Mouse (Mus musculus): ENCODE measurements around the gene Adgrv1. TPM values are rescaled to one million over a fixed set of nuclear protein-coding genes. Genes with fewer than 3 reads are reported as not detected.

Adgrv1 gene
- polyA plus RNA-seq, 1 experiment from 2014 or later: 2.8 TPM

DNA sequence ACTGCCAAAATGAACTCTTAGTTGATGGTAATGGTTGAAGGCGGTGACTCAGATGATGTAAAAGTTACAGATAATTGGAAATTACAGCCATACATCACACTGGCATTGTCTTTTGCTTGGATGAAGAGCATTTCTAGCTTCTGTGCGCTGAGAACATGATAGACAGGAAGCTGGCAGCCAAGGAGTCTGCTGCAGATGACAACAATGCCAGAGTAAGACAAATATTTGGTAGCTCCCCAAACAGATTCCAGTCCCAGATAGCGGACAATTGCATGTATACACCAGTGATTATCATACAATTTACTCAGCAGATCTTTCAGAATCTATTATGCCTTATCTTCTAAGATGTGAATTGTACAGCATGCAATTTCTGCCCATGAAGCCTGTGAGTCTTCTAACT is 409.2 kb downstream of the Adgrv1 start:
- Histone ChIP-seq H3K9ac (no peak overlapping the region), H3K4me2 (no peak overlapping the region), H3K27me3 (no peaks in the 10 kb centered on the region), H3K36me3 (no peaks in the 10 kb centered on the region), H3K9me3 (no peaks in the 10 kb centered on the region), H3K27ac (no peak overlapping the region), H3K4me1 (no peaks in the 10 kb centered on the region), H3K4me3 (no peak overlapping the region)
- ATAC-seq (ENCODE audit: insufficient number of reproducible peaks, insufficient read depth, low FRiP score, low TSS enrichment, low read depth): no peak
- 83% methylated on average over 3 of the region's 3 CpGs for WGBS

DNA sequence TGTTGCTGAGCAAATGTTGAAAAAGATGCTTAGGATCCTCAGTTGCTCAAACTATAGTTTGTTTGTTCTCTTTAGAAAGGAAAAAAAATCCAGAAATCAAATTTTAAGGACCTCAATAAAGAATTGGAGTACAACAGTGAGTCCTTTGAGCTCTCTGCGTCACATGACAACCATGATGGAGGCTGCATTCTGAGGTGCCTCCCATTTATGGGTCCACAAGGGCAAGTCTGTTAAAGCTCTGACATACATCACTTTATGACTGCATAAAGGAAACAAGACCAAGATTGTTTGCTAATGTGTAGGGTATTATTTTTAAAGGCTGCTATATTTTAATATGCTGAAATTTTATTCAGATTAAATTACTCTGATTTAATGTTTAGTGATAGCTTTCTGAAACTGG is 410.6 kb downstream of the Adgrv1 start:
- Histone ChIP-seq H3K36me3 (no peaks in the 10 kb centered on the region), H3K27ac (no peak overlapping the region), H3K9ac (no peak overlapping the region), H3K4me1 (no peaks in the 10 kb centered on the region), H3K9me3 (no peaks in the 10 kb centered on the region), H3K27me3 (no peaks in the 10 kb centered on the region), H3K4me2 (no peak overlapping the region), H3K4me3 (no peak overlapping the region)
- WGBS: 86% methylated on average over 1 of the region's 1 CpGs
- no peak for ATAC-seq (ENCODE audit: insufficient number of reproducible peaks, insufficient read depth, low FRiP score, low TSS enrichment, low read depth)

DNA sequence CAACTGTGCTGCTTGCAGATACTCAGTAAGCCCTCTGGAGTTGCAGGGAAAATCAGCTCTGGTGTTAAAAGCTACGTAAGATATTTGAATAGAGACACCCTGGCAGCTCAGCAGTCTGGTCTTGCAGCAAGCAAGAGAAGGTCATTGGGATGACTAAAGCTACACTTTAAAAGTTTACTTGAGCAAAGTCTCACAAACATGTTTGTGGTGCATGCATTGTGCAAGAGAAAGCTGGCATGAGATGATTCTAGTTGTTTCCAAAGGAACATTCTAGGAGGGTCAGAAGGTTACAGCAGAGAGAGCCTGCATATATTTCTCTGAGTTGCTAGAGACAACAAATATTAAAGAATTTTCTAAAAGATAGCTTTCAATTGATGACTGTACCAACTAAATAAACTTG is 421.5 kb downstream of the Adgrv1 start:
- H3K9me3 ChIP-seq: no peaks in the 10 kb centered on the region
- H3K9ac ChIP-seq: no peak overlapping the region
- H3K4me2 ChIP-seq: no peak overlapping the region
- no peaks in the 10 kb centered on the region for H3K4me1 ChIP-seq
- no peak overlapping the region for H3K27ac ChIP-seq
- no peak overlapping the region for H3K4me3 ChIP-seq
- no peaks in the 10 kb centered on the region for H3K36me3 ChIP-seq
- no peak for ATAC-seq (ENCODE audit: insufficient number of reproducible peaks, insufficient read depth, low FRiP score, low TSS enrichment, low read depth)
- H3K27me3 ChIP-seq: no peaks in the 10 kb centered on the region
- 74% methylated on average over 1 of the region's 1 CpGs for WGBS

DNA sequence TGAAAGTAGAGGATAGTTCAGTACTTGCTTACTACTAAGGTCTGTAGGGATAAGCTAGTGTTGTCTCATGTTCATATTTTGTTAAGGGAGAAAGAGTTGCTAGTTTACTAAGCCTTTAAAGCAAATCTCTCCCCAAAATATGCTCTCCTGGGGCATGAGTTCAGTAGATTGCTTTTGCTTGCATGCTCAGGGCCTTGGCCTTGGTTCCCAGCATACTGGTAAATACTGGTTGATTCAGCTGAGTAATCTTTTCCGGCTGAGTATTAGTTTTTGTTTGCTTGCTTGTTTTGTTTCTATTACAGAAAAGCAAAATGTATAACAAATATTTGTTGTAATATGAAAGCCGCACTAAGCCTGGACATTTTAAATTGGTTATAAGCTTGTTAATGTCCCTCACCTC is 422.4 kb downstream of the Adgrv1 start:
- ATAC-seq (ENCODE audit: insufficient number of reproducible peaks, insufficient read depth, low FRiP score, low TSS enrichment, low read depth): no peak
- no peaks in the 10 kb centered on the region for H3K27me3 ChIP-seq
- H3K4me2 ChIP-seq: no peak overlapping the region
- H3K9ac ChIP-seq: no peak overlapping the region
- H3K9me3 ChIP-seq: no peaks in the 10 kb centered on the region
- no peaks in the 10 kb centered on the region for H3K4me1 ChIP-seq
- H3K36me3 ChIP-seq: no peaks in the 10 kb centered on the region
- no peak overlapping the region for H3K27ac ChIP-seq
- WGBS: 87% methylated on average over 2 of the region's 2 CpGs
- H3K4me3 ChIP-seq: no peak overlapping the region

DNA sequence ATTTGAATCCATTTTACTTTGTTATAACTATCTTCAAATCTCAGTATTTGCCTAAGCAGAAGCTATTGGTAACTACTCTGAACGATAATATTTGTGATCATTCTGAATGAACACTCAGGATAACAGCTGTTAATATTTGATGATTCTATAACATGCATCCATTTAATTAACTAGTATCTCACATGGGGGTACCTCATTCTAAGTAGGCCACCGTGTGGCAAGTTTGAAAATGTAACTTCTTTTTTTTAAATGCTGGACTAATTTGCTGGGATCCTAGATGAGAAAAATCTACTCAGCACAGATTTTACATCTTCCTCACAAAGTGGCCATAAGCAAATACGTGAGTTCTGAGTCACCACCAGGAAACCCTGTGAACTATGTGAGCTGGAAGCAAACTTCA is 423.1 kb downstream of the Adgrv1 start:
- no peak overlapping the region for H3K27ac ChIP-seq
- no peaks in the 10 kb centered on the region for H3K27me3 ChIP-seq
- no peaks in the 10 kb centered on the region for H3K9me3 ChIP-seq
- ATAC-seq (ENCODE audit: insufficient number of reproducible peaks, insufficient read depth, low FRiP score, low TSS enrichment, low read depth): no peak
- no peak overlapping the region for H3K4me2 ChIP-seq
- H3K9ac ChIP-seq: no peak overlapping the region
- no peaks in the 10 kb centered on the region for H3K36me3 ChIP-seq
- no peak overlapping the region for H3K4me3 ChIP-seq
- H3K4me1 ChIP-seq: no peaks in the 10 kb centered on the region
- WGBS: 76% methylated on average over 3 of the region's 3 CpGs

DNA sequence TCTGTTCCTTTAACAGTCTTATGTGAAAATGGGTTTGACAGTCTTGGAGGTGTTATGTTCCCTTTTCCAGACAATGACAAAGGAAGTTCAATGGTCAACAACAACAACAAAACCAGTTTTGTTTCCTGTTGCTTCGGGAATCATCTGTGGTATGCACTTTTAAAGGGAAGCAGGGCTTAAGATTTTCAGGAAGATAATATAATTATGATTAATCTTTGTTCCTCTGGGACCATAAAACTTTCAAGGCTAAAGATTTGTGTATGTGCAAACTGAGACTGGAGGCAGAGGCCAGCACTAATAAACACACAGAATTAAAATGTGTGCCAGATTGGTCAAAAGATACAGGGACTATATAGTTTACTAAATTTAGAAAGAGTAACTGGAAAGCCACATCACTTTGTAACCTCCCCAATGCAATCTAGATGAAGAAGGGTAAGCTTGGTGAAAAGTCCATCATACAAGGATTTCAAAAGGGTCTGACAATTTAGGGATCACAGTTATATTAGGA is 424.8 kb downstream of the Adgrv1 start:
- no peaks in the 10 kb centered on the region for H3K4me1 ChIP-seq
- H3K9ac ChIP-seq: no peak overlapping the region
- H3K36me3 ChIP-seq: no peaks in the 10 kb centered on the region
- H3K27ac ChIP-seq: no peak overlapping the region
- no peaks in the 10 kb centered on the region for H3K9me3 ChIP-seq
- H3K27me3 ChIP-seq: no peaks in the 10 kb centered on the region
- no peak for ATAC-seq (ENCODE audit: insufficient number of reproducible peaks, insufficient read depth, low FRiP score, low TSS enrichment, low read depth)
- no peak overlapping the region for H3K4me2 ChIP-seq
- no peak overlapping the region for H3K4me3 ChIP-seq
- WGBS: 52% methylated on average over 1 of the region's 1 CpGs

DNA sequence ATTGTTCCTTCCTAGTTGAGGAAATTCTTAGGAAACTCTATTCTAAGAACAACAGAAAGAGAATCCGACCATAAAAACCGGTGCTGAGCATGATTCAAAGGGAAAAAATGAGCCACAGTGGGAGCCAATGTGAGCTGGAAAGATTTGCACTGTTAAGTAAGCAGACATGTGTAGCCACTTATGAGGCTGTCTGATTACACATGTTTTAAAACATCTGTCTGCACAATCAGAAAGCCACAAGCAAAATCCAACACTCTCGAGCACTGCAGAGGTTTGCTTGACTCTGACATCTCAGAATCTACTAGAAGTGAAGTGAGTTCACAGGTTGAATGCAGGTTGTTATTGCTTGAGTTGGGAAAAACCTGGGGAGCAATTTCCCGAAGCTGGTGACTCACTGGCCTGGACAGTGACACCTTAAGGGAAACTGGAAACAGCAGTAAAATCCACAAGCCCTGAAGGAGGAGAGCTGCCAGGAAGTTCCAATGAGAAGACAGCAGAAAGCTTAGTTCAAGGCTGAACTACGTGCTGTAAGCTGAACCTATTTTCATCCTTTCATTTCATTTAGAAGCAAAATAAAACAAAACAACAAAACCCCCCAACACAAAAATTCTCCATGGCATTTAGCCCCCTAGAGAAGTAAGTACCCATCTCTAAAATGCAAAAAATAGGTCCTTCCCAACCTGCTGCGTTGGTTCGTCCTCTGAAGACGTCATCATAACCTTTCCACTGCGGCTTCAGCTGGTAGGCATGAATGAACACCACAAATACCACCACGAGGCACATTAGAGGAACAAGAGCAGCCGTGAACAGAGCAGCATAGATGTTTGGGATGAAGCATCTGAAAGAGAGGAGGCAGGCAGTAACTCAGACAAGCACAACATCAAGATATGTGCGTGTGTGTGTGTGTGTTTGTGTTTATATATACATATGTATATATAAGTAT is 450.7 kb downstream of the Adgrv1 start:
- peaks cover 18% of the 10 kb centered on the region for H3K4me1 ChIP-seq
- H3K4me3 ChIP-seq: no peak overlapping the region
- H3K36me3 ChIP-seq: no peaks in the 10 kb centered on the region
- ATAC-seq (ENCODE audit: insufficient number of reproducible peaks, insufficient read depth, low FRiP score, low TSS enrichment, low read depth): no peak; the same call in 1 of the 2 replicates
- H3K4me2 ChIP-seq: no peak overlapping the region
- 61% methylated on average over 12 of the region's 12 CpGs for WGBS
- H3K9me3 ChIP-seq: no peaks in the 10 kb centered on the region
- H3K9ac ChIP-seq: no peak overlapping the region
- no peaks in the 10 kb centered on the region for H3K27me3 ChIP-seq
- H3K27ac ChIP-seq: 0 out of 2 replicates have a peak overlapping the region, but pooled peaks have one; percentile 22

DNA sequence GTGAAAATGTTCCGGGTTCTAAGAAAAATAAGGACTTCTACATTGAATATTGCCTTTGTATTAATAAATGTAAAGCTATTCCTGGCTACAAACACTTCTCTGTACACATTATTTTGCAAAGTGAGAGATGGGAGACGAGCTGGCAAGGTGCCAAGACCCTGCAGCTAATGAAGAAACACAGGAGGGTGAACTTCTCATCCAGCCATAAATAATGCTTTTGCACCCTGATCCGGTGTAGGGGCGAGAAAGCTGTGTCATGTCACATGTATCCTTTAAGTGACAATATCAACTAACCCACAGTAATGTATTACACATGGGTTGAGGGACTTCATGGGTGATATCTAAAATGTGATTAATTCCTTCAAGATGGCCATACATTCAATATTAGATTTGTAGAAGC is 451.5 kb downstream of the Adgrv1 start:
- Histone ChIP-seq H3K9me3 (no peaks in the 10 kb centered on the region), H3K27ac (0 out of 2 replicates have a peak overlapping the region, but pooled peaks have one; percentile 22), H3K4me2 (no peak overlapping the region), H3K4me3 (no peak overlapping the region), H3K4me1 (peaks cover 18% of the 10 kb centered on the region), H3K9ac (no peak overlapping the region), H3K27me3 (no peaks in the 10 kb centered on the region), H3K36me3 (no peaks in the 10 kb centered on the region)
- ATAC-seq (ENCODE audit: insufficient number of reproducible peaks, insufficient read depth, low FRiP score, low TSS enrichment, low read depth): no peak
- 53% methylated on average over 4 of the region's 4 CpGs for WGBS

DNA sequence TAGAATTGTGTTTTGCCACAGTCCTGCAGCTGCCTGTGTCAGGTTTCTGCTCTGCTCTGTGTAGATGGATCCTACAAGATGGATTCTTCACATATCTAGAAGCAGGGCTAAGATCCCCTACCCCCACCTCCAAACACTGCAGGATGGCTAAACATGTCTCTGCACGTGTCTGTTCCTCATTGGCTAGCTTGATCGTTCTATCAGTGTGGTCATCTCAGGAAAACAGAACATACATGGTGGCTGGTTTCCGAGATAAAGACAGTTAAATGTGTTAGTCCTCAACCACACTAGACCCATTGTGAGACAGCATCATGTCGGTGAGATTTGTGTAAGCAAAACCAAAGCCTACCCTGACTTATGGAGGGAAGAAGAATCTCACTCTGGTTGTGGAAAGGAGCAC is 456.1 kb downstream of the Adgrv1 start:
- Histone ChIP-seq H3K4me2 (no peak overlapping the region), H3K27ac (no peak overlapping the region), H3K27me3 (no peaks in the 10 kb centered on the region), H3K36me3 (no peaks in the 10 kb centered on the region), H3K9me3 (no peaks in the 10 kb centered on the region), H3K4me3 (no peak overlapping the region), H3K9ac (no peak overlapping the region), H3K4me1 (peaks cover 9% of the 10 kb centered on the region)
- WGBS: 79% methylated on average over 4 of the region's 4 CpGs
- no peak for ATAC-seq (ENCODE audit: insufficient number of reproducible peaks, insufficient read depth, low FRiP score, low TSS enrichment, low read depth)

DNA sequence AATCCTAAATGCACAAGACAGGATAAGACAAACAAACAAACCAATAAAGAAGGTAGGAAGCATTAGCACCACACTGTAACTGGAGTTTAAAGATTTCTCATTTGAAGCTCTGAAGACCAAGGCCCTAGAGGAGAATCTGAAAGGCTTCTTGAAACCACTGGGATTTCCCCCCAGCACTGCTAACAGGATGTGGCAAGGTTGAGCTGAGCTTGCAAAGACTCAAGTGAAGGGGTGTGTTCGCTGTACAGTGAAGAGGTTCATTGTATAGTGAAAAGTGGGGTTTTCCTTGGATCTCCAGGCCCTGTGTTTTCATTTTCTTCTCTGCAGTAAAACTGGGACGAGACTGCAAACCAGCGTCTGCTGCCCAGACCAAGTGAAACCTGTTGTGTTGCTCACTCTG is 456.9 kb downstream of the Adgrv1 start:
- no peak overlapping the region; the same call in 1 of the 2 replicates for H3K27ac ChIP-seq
- ATAC-seq (ENCODE audit: insufficient number of reproducible peaks, insufficient read depth, low FRiP score, low TSS enrichment, low read depth): no peak
- H3K4me1 ChIP-seq: peaks cover 4% of the 10 kb centered on the region; the same call in 1 of the 2 replicates
- H3K36me3 ChIP-seq: no peaks in the 10 kb centered on the region
- H3K9me3 ChIP-seq: no peaks in the 10 kb centered on the region
- no peak overlapping the region for H3K4me2 ChIP-seq
- H3K9ac ChIP-seq: no peak overlapping the region
- H3K27me3 ChIP-seq: no peaks in the 10 kb centered on the region
- WGBS: 71% methylated on average over 3 of the region's 3 CpGs
- H3K4me3 ChIP-seq: no peak overlapping the region

DNA sequence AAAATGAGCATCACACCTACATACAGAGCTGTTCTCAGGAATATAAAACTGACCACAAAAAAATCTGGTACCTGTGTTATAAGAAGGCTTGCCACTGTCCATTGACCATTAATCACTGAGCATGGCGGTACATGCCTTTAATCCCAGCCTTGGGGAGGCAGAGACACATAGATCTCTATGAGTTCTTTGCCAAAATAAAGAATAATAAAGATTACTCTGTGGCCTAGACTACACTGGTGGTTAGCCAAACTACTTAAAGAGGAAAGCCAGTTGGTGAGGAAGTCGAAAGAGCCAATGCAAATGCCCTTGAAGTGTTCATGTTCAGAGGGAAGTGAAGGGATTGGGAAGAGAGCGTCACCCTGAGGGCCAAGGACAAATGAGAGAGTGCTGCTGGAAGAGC is 461.8 kb downstream of the Adgrv1 start:
- Histone ChIP-seq H3K4me1 (no peaks in the 10 kb centered on the region), H3K36me3 (no peaks in the 10 kb centered on the region), H3K9ac (no peak overlapping the region), H3K4me2 (no peak overlapping the region), H3K27me3 (no peaks in the 10 kb centered on the region), H3K27ac (no peak overlapping the region), H3K4me3 (no peak overlapping the region), H3K9me3 (no peaks in the 10 kb centered on the region)
- ATAC-seq (ENCODE audit: insufficient number of reproducible peaks, insufficient read depth, low FRiP score, low TSS enrichment, low read depth): no peak
- 79% methylated on average over 3 of the region's 3 CpGs for WGBS

DNA sequence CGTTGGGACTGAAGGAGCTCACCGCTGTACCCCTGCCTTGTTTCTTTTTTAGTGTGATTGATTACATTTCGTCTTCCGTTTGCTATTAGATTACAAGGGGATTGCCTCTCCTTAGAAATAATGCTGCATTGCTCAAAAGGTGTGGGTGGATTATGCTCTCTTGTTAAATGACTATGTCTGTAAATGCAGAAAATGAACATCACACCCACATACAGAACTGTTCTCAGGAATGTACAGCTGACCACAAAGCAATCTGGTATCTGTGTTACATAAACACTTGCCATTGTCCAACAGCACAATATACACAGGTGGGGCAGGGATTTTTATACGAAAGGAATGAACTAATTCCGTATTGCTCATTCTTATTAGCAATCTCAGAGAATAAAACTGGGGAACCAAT is 465.5 kb downstream of the Adgrv1 start:
- no peak overlapping the region for H3K9ac ChIP-seq
- no peaks in the 10 kb centered on the region for H3K27me3 ChIP-seq
- H3K27ac ChIP-seq: no peak overlapping the region
- H3K4me1 ChIP-seq: no peaks in the 10 kb centered on the region
- WGBS: 78% methylated on average over 6 of the region's 6 CpGs
- H3K9me3 ChIP-seq: no peaks in the 10 kb centered on the region
- H3K4me3 ChIP-seq: no peak overlapping the region
- H3K36me3 ChIP-seq: no peaks in the 10 kb centered on the region
- no peak for ATAC-seq (ENCODE audit: insufficient number of reproducible peaks, insufficient read depth, low FRiP score, low TSS enrichment, low read depth)
- no peak overlapping the region for H3K4me2 ChIP-seq
